Mouse (Mus musculus) hindbrain, postnatal 0 days (tissue): ENCODE results near the gene Sap30l. TPM values are rescaled to one million over a fixed set of nuclear protein-coding genes. Genes with fewer than 3 reads are reported as not detected.

Experiments
- ATAC-seq: fragments of 200-750 bp; cut with Nextera tagmentation; 2 replicates; pipeline ENCODE4 v1.8.0; 2017; ENCODE audit warnings: mild to moderate bottlenecking, moderate TSS enrichment, moderate library complexity
- DNase-seq: peaks from one replicate; pipeline ENCODE4 v3.0.0-alpha.2; 2015; ENCODE audit warnings: low spot score
- H3K27ac ChIP-seq: fragments of 300-500 bp; sonication (generic); 2 replicates; pipeline ENCODE4 v1.5.1; 2014; ENCODE audit warnings: mild to moderate bottlenecking
- H3K27me3 ChIP-seq: fragments of 300-500 bp; sonication (generic); 2 replicates; pipeline ENCODE4 v1.6.1; 2014; ENCODE audit warnings: low read length, mixed read lengths; ENCODE audit not compliant: insufficient read depth
- H3K36me3 ChIP-seq: fragments of 300-500 bp; sonication (generic); 2 replicates; pipeline ENCODE4 v1.6.1; 2014; ENCODE audit warnings: low read length, mixed read lengths; ENCODE audit not compliant: insufficient read depth
- H3K4me1 ChIP-seq: fragments of 300-500 bp; sonication (generic); 2 replicates; pipeline ENCODE4 v1.6.1; 2014; ENCODE audit warnings: antibody characterized with exemption, low read length, mixed read lengths; ENCODE audit not compliant: insufficient read depth
- H3K4me2 ChIP-seq: fragments of 300-500 bp; sonication (generic); 2 replicates; pipeline ENCODE4 v1.6.1; 2014; ENCODE audit warnings: low read depth, mild to moderate bottlenecking, low read length, moderate library complexity, mixed read lengths
- H3K4me3 ChIP-seq: fragments of 300-500 bp; sonication (generic); 2 replicates; pipeline ENCODE4 v1.5.1; 2014; ENCODE audit warnings: low read length
- H3K9ac ChIP-seq: fragments of 300-500 bp; sonication (generic); replicated peaks from 2 replicates; pipeline ENCODE4 v1.6.1; 2014; ENCODE audit warnings: mild to moderate bottlenecking, low read length, moderate library complexity, mixed read lengths
- H3K9me3 ChIP-seq: fragments of 300-500 bp; sonication (generic); 2 replicates; pipeline ENCODE4 v1.6.1; 2016; ENCODE audit warnings: low read length, mixed read lengths
- CTCF ChIP-seq: IDR thresholded peaks from 2 replicates; pipeline ENCODE4 v1.5.1; 2016; ENCODE audit warnings: antibody characterized with exemption, control low read depth, low read depth
- WGBS: fragments of 180-500 bp; shearing (Covaris S2); extraction: QIAGEN DNeasy Blood & Tissue Kit; methylation state at CpG from one replicate; pipeline ENCODE4 v1.1.7; 2014; 5-methylcytosine and 5-hydroxymethylcytosine counted together
- polyA plus RNA-seq: library from polyadenylated mRNA; unstranded; fragments of >200 nt; fragmentation: Nextera tagmentation; extraction: Ambion mirVana; gene quantifications from 2 replicates; pipeline ENCODE4 v1.2.1, GENCODE M21; 2015
- total RNA-seq: library from RNA; depleted of rRNA; stranded (reverse); fragments of >200 nt; gene quantifications from 2 replicates; pipeline ENCODE4 v1.2.3, GENCODE M21; 2014

Gene Sap30l
- total and polyA plus RNA-seq, 2 experiments from 2014 or later, result 12.4 to 31.0 TPM

- no peaks in the 10 kb centered on the region for H3K9me3 ChIP-seq
- H3K36me3 ChIP-seq, result peaks cover 11% of the 10 kb centered on the region
- no peak overlapping the region for H3K4me2 ChIP-seq
- no peak for DNase-seq
- H3K9ac ChIP-seq, result no peak overlapping the region
- 92% methylated on average over 17 of the region's 17 CpGs for WGBS
- no peaks in the 10 kb centered on the region for H3K27me3 ChIP-seq
- no peaks in the 10 kb centered on the region for H3K4me1 ChIP-seq
- H3K27ac ChIP-seq, result no peak overlapping the region
- TF ChIP-seq CTCF, result no peak
- no peak overlapping the region for H3K4me3 ChIP-seq
- ATAC-seq, result no peak
These were observed 7.7 kb downstream of the Sap30l start for GRCm38 (mm10) chr11:57809017-57809731.

- Histone ChIP-seq H3K9ac (no peak overlapping the region), H3K4me2 (no peak overlapping the region), H3K4me3 (no peak overlapping the region), H3K27ac (no peak overlapping the region), H3K36me3 (peaks cover 11% of the 10 kb centered on the region), H3K4me1 (no peaks in the 10 kb centered on the region), H3K9me3 (no peaks in the 10 kb centered on the region), H3K27me3 (no peaks in the 10 kb centered on the region)
- TF ChIP-seq CTCF, result no peak
- no peak for ATAC-seq
- DNase-seq, result no peak
- WGBS, result 85% methylated on average over 8 of the region's 8 CpGs
These were observed 8.3 kb downstream of the Sap30l start for GRCm38 (mm10) chr11:57809732-57810098.

GRCm38 (mm10) chr11:57811006-57811405 lies 9.6 kb downstream of the Sap30l start:
- H3K4me3 ChIP-seq, result no peak overlapping the region
- peaks cover 11% of the 10 kb centered on the region for H3K36me3 ChIP-seq
- no peak for DNase-seq
- no peak overlapping the region for H3K27ac ChIP-seq
- no peaks in the 10 kb centered on the region for H3K9me3 ChIP-seq
- no peak for TF ChIP-seq CTCF
- no peaks in the 10 kb centered on the region for H3K27me3 ChIP-seq
- ATAC-seq, result no peak
- WGBS, result 76% methylated on average over 7 of the region's 7 CpGs
- no peaks in the 10 kb centered on the region for H3K4me1 ChIP-seq
- H3K4me2 ChIP-seq, result no peak overlapping the region
- no peak overlapping the region for H3K9ac ChIP-seq

- DNase-seq, result no peak
- Histone ChIP-seq H3K27ac (no peak overlapping the region), H3K4me3 (no peak overlapping the region), H3K9me3 (no peaks in the 10 kb centered on the region), H3K27me3 (no peaks in the 10 kb centered on the region), H3K36me3 (peaks cover 11% of the 10 kb centered on the region), H3K4me2 (no peak overlapping the region), H3K4me1 (no peaks in the 10 kb centered on the region), H3K9ac (no peak overlapping the region)
- 99% methylated on average over 8 of the region's 8 CpGs for WGBS
- TF ChIP-seq CTCF, result no peak
- ATAC-seq, result no peak
These were observed 10.8 kb downstream of the Sap30l start for GRCm38 (mm10) chr11:57812212-57812611.

GRCm38 (mm10) chr11:57813641-57814040 lies 12.2 kb downstream of the Sap30l start:
- Histone ChIP-seq H3K27ac (no peak overlapping the region), H3K9ac (no peak overlapping the region), H3K36me3 (peaks cover 11% of the 10 kb centered on the region), H3K9me3 (no peaks in the 10 kb centered on the region), H3K4me1 (no peaks in the 10 kb centered on the region), H3K4me2 (no peak overlapping the region), H3K4me3 (no peak overlapping the region), H3K27me3 (no peaks in the 10 kb centered on the region)
- TF ChIP-seq CTCF, result no peak
- DNase-seq, result no peak
- 94% methylated on average over 3 of the region's 3 CpGs for WGBS
- no peak for ATAC-seq

- Histone ChIP-seq H3K4me3 (no peak overlapping the region), H3K27ac (no peak overlapping the region), H3K9ac (no peak overlapping the region), H3K27me3 (no peaks in the 10 kb centered on the region), H3K36me3 (no peaks in the 10 kb centered on the region), H3K4me2 (no peak overlapping the region), H3K9me3 (no peaks in the 10 kb centered on the region), H3K4me1 (no peaks in the 10 kb centered on the region)
- WGBS, result 83% methylated on average over 4 of the region's 4 CpGs
- ATAC-seq, result no peak
- no peak for TF ChIP-seq CTCF
- DNase-seq, result no peak
These were observed 16.8 kb downstream of the Sap30l start for GRCm38 (mm10) chr11:57818189-57818588.

GRCm38 (mm10) chr11:57819999-57820581 lies 18.7 kb downstream of the Sap30l start:
- Histone ChIP-seq H3K9me3 (no peaks in the 10 kb centered on the region), H3K36me3 (no peaks in the 10 kb centered on the region), H3K27ac (no peak overlapping the region), H3K27me3 (0 out of 2 replicates have a peak, but pooled peaks cover 6% of the 10 kb centered on the region), H3K9ac (no peak overlapping the region), H3K4me2 (no peak overlapping the region), H3K4me1 (no peaks in the 10 kb centered on the region), H3K4me3 (no peak overlapping the region)
- peak; percentile 82 for DNase-seq
- peak; percentile 89 for TF ChIP-seq CTCF
- peak; percentile 63 for ATAC-seq
- WGBS, result 34% methylated on average over 9 of the region's 9 CpGs
